Mouse (Mus musculus) testis, adult 2 months (tissue): Measurements from ENCODE around the gene Ppp1r27.

Experiments used
- CTCF ChIP-seq: fragments of 200-500 bp; IDR thresholded peaks from 2 replicates; pipeline ENCODE4 v1.5.1; 2012; ENCODE audit warnings: low read depth, mild to moderate bottlenecking, inconsistent platforms, low read length, moderate library complexity; ENCODE audit not compliant: control insufficient read depth, insufficient read depth, insufficient replicate concordance
- POLR2A ChIP-seq: fragments of 200-500 bp; IDR thresholded peaks from 2 replicates; pipeline ENCODE4 v1.6.1; 2012; ENCODE audit warnings: low read depth, mild to moderate bottlenecking, inconsistent platforms, low read length, moderate library complexity; ENCODE audit not compliant: control insufficient read depth

DNA sequence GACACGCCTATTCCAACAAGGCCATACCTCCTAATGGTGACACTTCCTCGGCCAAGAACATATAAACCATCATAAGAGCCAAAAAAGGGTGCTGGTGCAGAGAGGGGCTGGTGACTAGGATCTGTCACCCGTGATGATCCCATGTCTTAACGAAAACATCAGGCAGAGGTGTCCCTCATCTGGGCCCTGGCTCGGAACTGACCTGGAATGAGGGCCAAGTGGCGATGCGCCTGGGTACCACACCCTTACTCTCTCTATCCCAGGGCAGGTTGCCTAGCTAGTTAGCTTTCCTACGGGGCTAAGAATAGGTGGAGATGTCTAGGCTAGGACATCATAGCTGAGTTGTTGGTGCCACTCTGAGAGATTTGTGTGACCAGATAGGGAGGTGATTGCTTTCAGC, 16.8 kb downstream of the Ppp1r27 start:
- TF ChIP-seq CTCF, result no peak
- no peak for TF ChIP-seq POLR2A
